In the genomic region with DNA sequence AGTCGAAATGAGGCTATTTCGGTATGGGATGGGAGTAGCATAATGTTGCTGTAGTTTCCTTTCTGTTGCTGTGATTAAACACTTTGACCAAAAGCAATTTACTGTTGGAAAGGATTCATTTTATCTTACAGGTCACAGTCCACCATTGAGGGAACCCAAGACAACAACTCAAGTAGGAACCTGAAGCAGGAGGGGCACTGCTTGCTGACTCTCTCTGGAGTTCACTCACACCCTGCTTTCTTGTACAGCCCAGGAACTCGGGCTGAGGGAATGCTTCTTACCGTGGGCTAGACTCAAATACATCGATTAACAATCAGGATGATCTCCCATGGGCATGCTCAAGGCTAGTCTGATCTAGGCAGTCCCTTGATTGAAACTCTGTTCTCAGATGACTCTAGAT, we compare ENCODE assay signal across 11 mouse cellular contexts. TPM values are rescaled to one million over a fixed set of nuclear protein-coding genes. Genes with fewer than 3 reads are reported as not detected.
"Had no signal": no experiment of that assay in that cellular context is flagged by ENCODE, and none has a peak within 500 bp of the region (broad histone marks: within the 10 kb centered on the region; RNA-seq: fewer than 3 reads in every experiment).

No protein-coding gene starts in this region.

- ATAC-seq: midbrain, embryonic 13.5 days had no signal

- DNase-seq: layer of hippocampus, adult 9-11 months; left cerebral cortex, postnatal 4 days; liver, embryonic 13.5 days; spleen, adult 18-20 months; thymus, adult 18-20 months; thymus, postnatal 14 days had no signal

- H3K27ac ChIP-seq: limb, embryonic 13.5 days; liver, embryonic 13.5 days; midbrain, embryonic 13.5 days; neural tube, embryonic 12.5 days had no signal

- H3K36me3 ChIP-seq: limb, embryonic 13.5 days; liver, embryonic 13.5 days; midbrain, embryonic 13.5 days; neural tube, embryonic 12.5 days had no signal

- H3K9ac ChIP-seq: limb, embryonic 13.5 days; liver, embryonic 13.5 days; midbrain, embryonic 13.5 days; neural tube, embryonic 12.5 days had no signal

- H3K4me1 ChIP-seq: limb, embryonic 13.5 days; midbrain, embryonic 13.5 days; neural tube, embryonic 12.5 days had no signal

- H3K4me2 ChIP-seq: limb, embryonic 13.5 days; liver, embryonic 13.5 days; midbrain, embryonic 13.5 days; neural tube, embryonic 12.5 days had no signal

- H3K27me3 ChIP-seq: limb, embryonic 13.5 days; liver, embryonic 13.5 days; midbrain, embryonic 13.5 days; neural tube, embryonic 12.5 days had no signal

- H3K9me3 ChIP-seq: limb, embryonic 13.5 days; liver, embryonic 13.5 days; midbrain, embryonic 13.5 days; neural tube, embryonic 12.5 days had no signal

- H3K4me3 ChIP-seq: limb, embryonic 13.5 days; liver, embryonic 13.5 days; midbrain, embryonic 13.5 days; neural tube, embryonic 12.5 days had no signal

RNA-seq across cellular contexts. Expression of a gene that starts 14.1 kb away (rescaled TPM):
- total RNA-seq: left cerebral cortex, postnatal 4 days; megakaryocyte progenitor cell, adult 5-6 weeks; neutrophil, adult 5-6 weeks had no signal
- polyA plus RNA-seq: limb, embryonic 13.5 days; midbrain, embryonic 13.5 days; neural tube, embryonic 12.5 days had no signal
